Mouse (Mus musculus) forebrain, embryonic 12.5 days (tissue): ENCODE data around the gene Fam107b. TPM values are rescaled to one million over a fixed set of nuclear protein-coding genes. Genes with fewer than 3 reads are reported as not detected.
A peak's percentile ranks its signal among the peaks of the same experiment; 100 is the strongest.

Source experiments
- ATAC-seq: fragments of 200-750 bp; cut with Nextera tagmentation; 2 replicates; pipeline ENCODE4 v1.8.0; 2017; ENCODE audit warnings: moderate TSS enrichment; ENCODE audit not compliant: low FRiP score
- H3K27ac ChIP-seq: fragments of 300-500 bp; sonication (generic); 2 replicates; pipeline ENCODE4 v1.5.1; 2016; ENCODE audit warnings: mild to moderate bottlenecking
- H3K27me3 ChIP-seq: fragments of 300-500 bp; sonication (generic); 2 replicates; pipeline ENCODE4 v1.6.1; 2016; ENCODE audit warnings: mild to moderate bottlenecking
- H3K36me3 ChIP-seq: fragments of 300-500 bp; sonication (generic); replicated peaks from 2 replicates; pipeline ENCODE4 v1.6.1; 2016; ENCODE audit warnings: mild to moderate bottlenecking
- H3K4me1 ChIP-seq: fragments of 300-500 bp; sonication (generic); 2 replicates; pipeline ENCODE4 v1.6.1; 2016
- H3K4me2 ChIP-seq: fragments of 300-500 bp; sonication (generic); 2 replicates; pipeline ENCODE4 v1.6.1; 2016; ENCODE audit warnings: mild to moderate bottlenecking, moderate library complexity
- H3K4me3 ChIP-seq: fragments of 300-500 bp; sonication (generic); replicated peaks from 2 replicates; pipeline ENCODE4 v1.5.1; 2016; ENCODE audit warnings: mild to moderate bottlenecking
- H3K9ac ChIP-seq: fragments of 300-500 bp; sonication (generic); 2 replicates; pipeline ENCODE4 v1.6.1; 2016; ENCODE audit warnings: mild to moderate bottlenecking
- H3K9me3 ChIP-seq: fragments of 300-500 bp; sonication (generic); 2 replicates; pipeline ENCODE4 v1.6.1; 2016
- WGBS: fragments of 180-500 bp; shearing (Covaris S2); methylation state at CpG from one replicate; pipeline ENCODE4 v1.1.7; 2016; 5-methylcytosine and 5-hydroxymethylcytosine counted together
- polyA plus RNA-seq: library from polyadenylated mRNA; unstranded; fragments of >200 nt; fragmentation: Nextera tagmentation; extraction: Ambion mirVana; gene quantifications from 2 replicates; pipeline ENCODE4 v1.2.1, GENCODE M21; 2016

The Fam107b gene
- polyA plus RNA-seq, 1 experiment from 2014 or later: 44.2 TPM

DNA sequence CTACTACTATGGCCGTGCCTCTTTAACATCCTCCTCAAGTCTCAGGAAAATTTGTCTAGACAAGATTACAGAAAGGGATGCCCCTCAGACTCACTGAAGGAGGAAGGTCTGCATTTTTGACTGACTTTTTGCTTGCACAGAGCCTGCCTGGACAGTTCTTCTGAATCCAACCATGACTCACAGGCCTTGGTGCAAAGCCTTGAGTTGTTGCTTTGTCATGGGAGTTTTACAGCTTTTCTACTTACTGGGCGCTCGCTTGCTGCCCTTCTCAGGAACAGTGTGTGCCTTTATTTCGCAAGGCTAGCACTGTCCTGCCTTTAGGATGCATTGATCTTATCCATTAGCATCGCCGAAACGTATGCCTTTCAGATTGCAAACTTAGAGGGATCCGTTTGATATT lies 215.3 kb downstream of the Fam107b start:
- Histone ChIP-seq H3K4me3 (no peak overlapping the region), H3K4me1 (no peaks in the 10 kb centered on the region), H3K36me3 (peaks cover 9% of the 10 kb centered on the region; the same call in 1 of the 2 replicates), H3K4me2 (no peak overlapping the region), H3K9me3 (no peaks in the 10 kb centered on the region), H3K27me3 (no peaks in the 10 kb centered on the region), H3K27ac (no peak overlapping the region), H3K9ac (no peak overlapping the region)
- WGBS: 93% methylated on average over 8 of the region's 8 CpGs
- no peak for ATAC-seq

GRCm38 (mm10) chr2:3787752-3788423 lies 217.6 kb downstream of the Fam107b start:
- no peak overlapping the region for H3K4me2 ChIP-seq
- ATAC-seq: no peak
- no peak overlapping the region for H3K9ac ChIP-seq
- H3K36me3 ChIP-seq: no peaks in the 10 kb centered on the region
- no peaks in the 10 kb centered on the region for H3K4me1 ChIP-seq
- no peaks in the 10 kb centered on the region for H3K9me3 ChIP-seq
- no peaks in the 10 kb centered on the region for H3K27me3 ChIP-seq
- no peak overlapping the region for H3K27ac ChIP-seq
- H3K4me3 ChIP-seq: no peak overlapping the region

DNA sequence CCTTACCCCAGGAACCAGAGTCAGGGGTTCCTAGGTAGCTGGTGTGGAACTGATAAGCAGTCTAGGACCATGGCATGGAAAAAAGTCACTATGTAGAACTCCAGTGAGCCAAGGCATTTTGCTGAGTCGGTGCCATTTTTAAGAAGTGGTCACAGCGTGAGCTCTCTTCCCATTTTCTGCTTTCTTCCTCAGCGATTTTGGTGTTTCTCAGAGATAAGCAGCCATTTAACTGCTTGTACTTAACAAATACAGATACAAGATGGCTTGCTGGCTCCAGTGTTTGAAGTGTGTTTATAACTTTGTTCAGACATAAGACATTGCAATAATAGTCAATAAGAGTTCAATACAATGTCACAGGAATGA lies 218.1 kb downstream of the Fam107b start:
- 86% methylated on average over 3 of the region's 3 CpGs for WGBS
- no peak overlapping the region for H3K4me2 ChIP-seq
- no peak overlapping the region for H3K9ac ChIP-seq
- H3K9me3 ChIP-seq: no peaks in the 10 kb centered on the region
- H3K36me3 ChIP-seq: no peaks in the 10 kb centered on the region
- no peak overlapping the region for H3K4me3 ChIP-seq
- H3K27ac ChIP-seq: no peak overlapping the region
- no peak for ATAC-seq
- no peaks in the 10 kb centered on the region for H3K4me1 ChIP-seq
- no peaks in the 10 kb centered on the region for H3K27me3 ChIP-seq

- no peaks in the 10 kb centered on the region for H3K27me3 ChIP-seq
- 86% methylated on average over 5 of the region's 5 CpGs for WGBS
- peaks cover 3% of the 10 kb centered on the region; the same call in 1 of the 2 replicates for H3K4me1 ChIP-seq
- H3K9me3 ChIP-seq: no peaks in the 10 kb centered on the region
- ATAC-seq: no peak
- no peaks in the 10 kb centered on the region for H3K36me3 ChIP-seq
- no peak overlapping the region for H3K4me2 ChIP-seq
- H3K4me3 ChIP-seq: no peak overlapping the region
- H3K27ac ChIP-seq: no peak overlapping the region
- H3K9ac ChIP-seq: no peak overlapping the region
Observed at GRCm38 (mm10) chr2:3796543-3796942, 226.3 kb downstream of the Fam107b start.

- Histone ChIP-seq H3K27me3 (no peaks in the 10 kb centered on the region; the same call in 1 of the 2 replicates), H3K4me3 (peak overlapping the region; percentile 30), H3K9me3 (no peaks in the 10 kb centered on the region), H3K36me3 (no peaks in the 10 kb centered on the region), H3K4me2 (peak overlapping the region; percentile 54), H3K9ac (peak overlapping the region; percentile 25; the same call in 1 of the 2 replicates), H3K4me1 (peaks cover 3% of the 10 kb centered on the region; the same call in 1 of the 2 replicates), H3K27ac (no peak overlapping the region)
- WGBS: 9% methylated on average over 18 of the region's 18 CpGs
- peak; percentile 83 for ATAC-seq
Observed at GRCm38 (mm10) chr2:3799767-3800554, 229.7 kb downstream of the Fam107b start.

- Histone ChIP-seq H3K4me1 (peaks cover 3% of the 10 kb centered on the region; the same call in 1 of the 2 replicates), H3K27me3 (no peaks in the 10 kb centered on the region; the same call in 1 of the 2 replicates), H3K9me3 (no peaks in the 10 kb centered on the region), H3K36me3 (no peaks in the 10 kb centered on the region), H3K9ac (no peak overlapping the region), H3K4me3 (no peak overlapping the region), H3K4me2 (no peak overlapping the region), H3K27ac (no peak overlapping the region)
- ATAC-seq: no peak
- WGBS: 65% methylated on average over 5 of the region's 5 CpGs
Observed at GRCm38 (mm10) chr2:3800555-3800878, 230.2 kb downstream of the Fam107b start.

DNA sequence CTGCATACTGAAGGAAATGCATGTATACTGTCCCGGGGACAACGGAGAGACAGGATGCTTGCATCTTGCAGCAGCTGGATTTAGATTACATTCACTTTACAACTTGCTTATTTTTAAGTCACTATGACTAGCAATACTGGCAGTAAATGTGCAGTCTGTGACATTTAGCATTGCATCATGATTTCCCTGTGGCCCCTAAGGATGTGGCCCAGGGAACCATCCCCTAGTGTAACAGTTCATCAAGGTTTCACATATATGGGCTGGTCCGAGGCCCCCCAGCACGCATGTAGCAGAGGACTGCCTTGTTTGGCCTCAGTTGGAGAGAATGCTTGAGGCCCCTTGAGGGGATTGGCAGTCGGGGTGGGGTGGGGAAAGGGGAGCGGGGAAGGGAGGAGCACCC lies 235.5 kb downstream of the Fam107b start:
- Histone ChIP-seq H3K27me3 (no peaks in the 10 kb centered on the region; the same call in 1 of the 2 replicates), H3K4me1 (no peaks in the 10 kb centered on the region), H3K4me2 (no peak overlapping the region), H3K9me3 (no peaks in the 10 kb centered on the region), H3K4me3 (no peak overlapping the region), H3K9ac (no peak overlapping the region), H3K27ac (no peak overlapping the region), H3K36me3 (no peaks in the 10 kb centered on the region)
- no peak for ATAC-seq
- 66% methylated on average over 6 of the region's 6 CpGs for WGBS

DNA sequence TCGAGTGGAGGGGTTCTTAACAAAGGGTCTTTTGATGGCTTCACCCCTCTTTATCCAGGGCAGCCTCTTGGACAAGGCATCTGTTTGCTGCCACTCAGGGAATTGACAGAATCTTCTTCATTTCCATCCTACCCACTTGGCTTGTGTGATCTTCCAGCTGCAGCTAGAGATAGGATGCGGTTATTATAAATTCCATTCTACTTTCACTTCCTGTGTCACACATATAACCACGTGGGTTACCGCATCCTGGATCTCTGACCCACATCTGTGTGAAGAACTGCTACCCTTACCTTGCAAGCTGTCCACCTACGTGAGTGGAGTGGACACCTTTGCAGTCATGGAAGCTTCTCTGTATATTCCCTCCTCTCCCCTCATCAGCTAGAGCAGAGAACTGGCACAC lies 240.0 kb downstream of the Fam107b start:
- Histone ChIP-seq H3K9me3 (no peaks in the 10 kb centered on the region), H3K4me2 (no peak overlapping the region), H3K9ac (no peak overlapping the region), H3K27ac (no peak overlapping the region), H3K4me3 (no peak overlapping the region), H3K36me3 (no peaks in the 10 kb centered on the region), H3K27me3 (no peaks in the 10 kb centered on the region), H3K4me1 (no peaks in the 10 kb centered on the region)
- no peak for ATAC-seq
- WGBS: 70% methylated on average over 5 of the region's 5 CpGs

GRCm38 (mm10) chr2:3816142-3816609 lies 245.9 kb downstream of the Fam107b start:
- H3K4me3 ChIP-seq: no peak overlapping the region
- WGBS: 70% methylated on average over 6 of the region's 6 CpGs
- H3K27me3 ChIP-seq: no peaks in the 10 kb centered on the region
- no peak overlapping the region for H3K4me2 ChIP-seq
- H3K9ac ChIP-seq: no peak overlapping the region
- no peaks in the 10 kb centered on the region for H3K36me3 ChIP-seq
- H3K4me1 ChIP-seq: no peaks in the 10 kb centered on the region
- ATAC-seq: no peak
- no peaks in the 10 kb centered on the region for H3K9me3 ChIP-seq
- H3K27ac ChIP-seq: no peak overlapping the region

DNA sequence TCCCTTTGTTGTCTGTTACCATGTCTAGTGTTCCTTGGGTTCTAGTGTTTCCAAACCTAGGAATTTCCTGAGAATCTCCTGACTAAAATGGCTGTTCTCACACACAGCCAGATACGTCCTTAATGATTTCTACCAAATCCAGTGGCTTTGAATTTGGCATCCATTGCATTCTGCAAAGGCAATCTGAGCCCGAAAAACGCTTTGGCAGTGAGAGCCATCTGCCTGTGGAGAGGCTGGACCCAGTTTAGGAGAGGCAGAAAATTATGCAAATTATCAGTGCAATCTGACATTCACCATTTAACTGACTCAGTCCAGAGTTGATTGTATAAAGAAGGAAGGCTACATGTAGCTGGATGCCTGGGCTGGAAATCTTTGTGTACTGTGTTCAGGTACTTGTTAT lies 247.3 kb downstream of the Fam107b start:
- Histone ChIP-seq H3K27me3 (no peaks in the 10 kb centered on the region), H3K9me3 (no peaks in the 10 kb centered on the region), H3K4me1 (no peaks in the 10 kb centered on the region; the same call in 1 of the 2 replicates), H3K9ac (no peak overlapping the region), H3K4me3 (no peak overlapping the region), H3K27ac (no peak overlapping the region), H3K36me3 (no peaks in the 10 kb centered on the region), H3K4me2 (no peak overlapping the region)
- 85% methylated on average over 3 of the region's 3 CpGs for WGBS
- no peak for ATAC-seq

DNA sequence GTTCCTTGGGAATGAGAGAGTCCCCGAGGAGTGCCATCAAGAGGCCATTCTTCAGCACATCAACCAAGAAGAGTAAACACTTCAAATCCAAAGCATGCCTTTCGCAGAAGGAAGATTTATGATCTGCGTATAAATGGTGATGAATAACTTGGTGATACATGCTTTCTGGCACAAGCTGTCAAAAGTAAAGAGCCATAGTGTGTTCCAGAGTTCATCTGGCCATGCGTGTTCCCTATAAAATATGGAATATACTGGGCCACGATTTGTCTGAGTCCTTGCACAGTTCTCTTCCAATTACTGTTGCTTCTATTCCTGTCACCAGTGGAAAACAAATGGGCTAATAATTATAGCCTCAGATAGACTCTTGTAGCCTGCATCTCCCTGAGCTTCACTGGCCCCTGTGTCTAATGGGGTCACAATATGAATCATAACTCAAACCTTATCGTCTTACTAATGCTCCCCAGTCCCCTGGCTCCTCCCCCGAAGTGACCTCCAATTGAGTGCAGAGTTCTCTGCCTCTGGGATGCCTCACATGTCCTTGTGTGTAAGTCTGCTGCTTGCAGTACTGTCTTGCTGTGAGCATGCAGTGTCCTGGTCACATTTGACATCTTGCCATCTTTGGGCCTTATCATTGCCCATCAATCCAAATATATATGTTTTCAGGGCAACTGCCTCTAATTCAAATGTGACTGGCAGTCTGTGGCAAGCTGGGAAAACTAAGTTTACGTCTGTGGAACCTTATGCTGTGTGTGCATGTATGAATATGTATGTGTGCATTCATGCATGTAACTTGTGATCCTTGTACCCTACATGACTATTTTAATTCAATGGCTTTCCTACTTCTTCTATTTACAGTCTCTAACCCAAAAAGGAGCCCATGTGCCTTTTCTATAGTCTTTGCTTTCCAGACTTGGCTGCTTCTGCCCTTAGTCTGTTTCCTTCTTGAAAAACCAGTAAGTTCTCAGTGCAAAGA lies 252.5 kb downstream of the Fam107b start:
- peaks cover 8% of the 10 kb centered on the region for H3K4me1 ChIP-seq
- no peak for ATAC-seq
- no peak overlapping the region for H3K9ac ChIP-seq
- H3K27ac ChIP-seq: 0 out of 2 replicates have a peak overlapping the region, but pooled peaks have one; percentile 19
- no peak overlapping the region for H3K4me3 ChIP-seq
- H3K27me3 ChIP-seq: no peaks in the 10 kb centered on the region
- WGBS: 83% methylated on average over 8 of the region's 8 CpGs
- no peak overlapping the region for H3K4me2 ChIP-seq
- no peaks in the 10 kb centered on the region for H3K36me3 ChIP-seq
- H3K9me3 ChIP-seq: no peaks in the 10 kb centered on the region
